Mouse (Mus musculus) forebrain, embryonic 12.5 days (tissue): ENCODE data around the gene Fggy. TPM values are rescaled to one million over a fixed set of nuclear protein-coding genes. Genes with fewer than 3 reads are reported as not detected.

Experiments
- ATAC-seq: fragments of 200-750 bp; cut with Nextera tagmentation; 2 replicates; pipeline ENCODE4 v1.8.0; 2017; ENCODE audit warnings: moderate TSS enrichment; ENCODE audit not compliant: low FRiP score
- H3K27ac ChIP-seq: fragments of 300-500 bp; sonication (generic); 2 replicates; pipeline ENCODE4 v1.5.1; 2016; ENCODE audit warnings: mild to moderate bottlenecking
- H3K27me3 ChIP-seq: fragments of 300-500 bp; sonication (generic); 2 replicates; pipeline ENCODE4 v1.6.1; 2016; ENCODE audit warnings: mild to moderate bottlenecking
- H3K36me3 ChIP-seq: fragments of 300-500 bp; sonication (generic); replicated peaks from 2 replicates; pipeline ENCODE4 v1.6.1; 2016; ENCODE audit warnings: mild to moderate bottlenecking
- H3K4me1 ChIP-seq: fragments of 300-500 bp; sonication (generic); 2 replicates; pipeline ENCODE4 v1.6.1; 2016
- H3K4me2 ChIP-seq: fragments of 300-500 bp; sonication (generic); 2 replicates; pipeline ENCODE4 v1.6.1; 2016; ENCODE audit warnings: mild to moderate bottlenecking, moderate library complexity
- H3K4me3 ChIP-seq: fragments of 300-500 bp; sonication (generic); replicated peaks from 2 replicates; pipeline ENCODE4 v1.5.1; 2016; ENCODE audit warnings: mild to moderate bottlenecking
- H3K9ac ChIP-seq: fragments of 300-500 bp; sonication (generic); 2 replicates; pipeline ENCODE4 v1.6.1; 2016; ENCODE audit warnings: mild to moderate bottlenecking
- H3K9me3 ChIP-seq: fragments of 300-500 bp; sonication (generic); 2 replicates; pipeline ENCODE4 v1.6.1; 2016
- WGBS: fragments of 180-500 bp; shearing (Covaris S2); methylation state at CpG from one replicate; pipeline ENCODE4 v1.1.7; 2016; 5-methylcytosine and 5-hydroxymethylcytosine counted together
- polyA plus RNA-seq: library from polyadenylated mRNA; unstranded; fragments of >200 nt; fragmentation: Nextera tagmentation; extraction: Ambion mirVana; gene quantifications from 2 replicates; pipeline ENCODE4 v1.2.1, GENCODE M21; 2016

The Fggy gene
- polyA plus RNA-seq, 1 experiment from 2014 or later = 7.7 TPM

- Histone ChIP-seq H3K9me3 (no peaks in the 10 kb centered on the region), H3K4me2 (no peak overlapping the region), H3K4me1 (peaks cover 13% of the 10 kb centered on the region; the same call in 1 of the 2 replicates), H3K9ac (no peak overlapping the region), H3K4me3 (no peak overlapping the region), H3K36me3 (no peaks in the 10 kb centered on the region), H3K27me3 (no peaks in the 10 kb centered on the region), H3K27ac (no peak overlapping the region)
- no peak for ATAC-seq
- WGBS = 92% methylated on average over 5 of the region's 5 CpGs
These were observed 304.4 kb downstream of the Fggy start for GRCm38 (mm10) chr4:95861741-95862155.

GRCm38 (mm10) chr4:95862276-95862675, 305.0 kb downstream of the Fggy start:
- no peaks in the 10 kb centered on the region for H3K36me3 ChIP-seq
- no peak overlapping the region for H3K4me2 ChIP-seq
- H3K27ac ChIP-seq = no peak overlapping the region
- ATAC-seq = no peak
- 81% methylated on average over 7 of the region's 7 CpGs for WGBS
- H3K9me3 ChIP-seq = no peaks in the 10 kb centered on the region
- H3K9ac ChIP-seq = no peak overlapping the region
- H3K4me3 ChIP-seq = no peak overlapping the region
- peaks cover 13% of the 10 kb centered on the region; the same call in 1 of the 2 replicates for H3K4me1 ChIP-seq
- H3K27me3 ChIP-seq = no peaks in the 10 kb centered on the region

DNA sequence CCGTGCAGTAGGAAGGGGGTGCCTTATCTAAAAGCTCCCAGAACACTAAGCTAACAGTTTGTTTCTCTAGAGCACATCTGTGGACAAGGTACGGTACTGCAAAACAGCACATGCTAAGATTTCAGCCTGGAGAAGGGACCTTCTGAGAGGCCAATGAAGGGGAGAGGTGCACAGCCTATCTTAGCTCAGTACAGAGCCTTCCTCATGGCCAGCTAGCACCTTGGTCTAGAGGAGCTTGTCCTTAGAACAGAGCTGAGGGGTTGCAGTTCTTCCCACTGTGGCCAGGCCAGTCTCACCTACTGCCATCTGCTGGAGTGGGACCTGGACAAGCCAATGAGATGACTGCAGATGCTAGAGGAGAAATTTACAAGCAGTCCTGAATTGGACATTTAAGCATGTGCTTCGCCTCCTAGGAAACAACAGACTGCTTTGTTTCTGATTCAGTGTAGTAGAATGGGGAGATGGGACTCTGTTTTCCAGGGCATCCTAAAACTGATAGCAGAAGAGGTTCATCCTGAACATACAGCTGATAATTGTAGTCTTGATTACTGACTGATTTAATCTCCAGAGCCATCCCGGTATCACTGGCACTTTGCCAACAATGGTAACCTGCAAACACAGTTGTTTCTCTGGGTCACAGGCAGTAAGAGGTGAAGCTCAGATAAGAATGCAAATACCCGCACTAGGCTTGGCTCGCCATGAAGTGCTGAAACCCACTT, 305.6 kb downstream of the Fggy start:
- Histone ChIP-seq H3K27me3 (no peaks in the 10 kb centered on the region), H3K27ac (no peak overlapping the region), H3K4me3 (no peak overlapping the region), H3K9ac (no peak overlapping the region), H3K4me1 (peaks cover 13% of the 10 kb centered on the region; the same call in 1 of the 2 replicates), H3K36me3 (no peaks in the 10 kb centered on the region), H3K4me2 (no peak overlapping the region), H3K9me3 (no peaks in the 10 kb centered on the region)
- 0 out of 2 replicates have a peak, but pooled peaks have one; percentile 51 for ATAC-seq
- WGBS = 76% methylated on average over 6 of the region's 6 CpGs

GRCm38 (mm10) chr4:95863500-95863803, 306.1 kb downstream of the Fggy start:
- no peak for ATAC-seq
- WGBS = 87% methylated on average over 3 of the region's 3 CpGs

DNA sequence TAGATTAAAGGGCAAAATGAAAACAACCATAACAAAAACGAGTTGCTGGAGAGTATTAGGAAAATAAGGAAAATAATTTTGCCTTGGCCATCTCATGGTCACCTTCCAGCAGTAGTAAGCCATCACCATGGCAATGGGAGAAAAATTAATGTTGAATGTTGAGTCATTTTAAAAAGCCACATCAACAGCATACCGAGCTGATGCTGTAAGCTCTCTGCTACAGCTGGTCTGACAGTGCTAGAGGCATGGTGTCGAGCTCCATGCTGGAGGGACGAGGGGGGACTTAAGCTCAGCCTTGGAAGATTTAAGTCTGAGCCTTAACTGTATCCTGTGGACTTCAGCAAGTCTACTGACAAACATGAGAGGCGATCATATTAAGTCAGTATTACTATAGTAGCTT, 307.9 kb downstream of the Fggy start:
- peaks cover 15% of the 10 kb centered on the region for H3K4me1 ChIP-seq
- ATAC-seq = no peak
- no peaks in the 10 kb centered on the region for H3K36me3 ChIP-seq
- H3K4me3 ChIP-seq = no peak overlapping the region
- H3K9ac ChIP-seq = no peak overlapping the region
- no peaks in the 10 kb centered on the region for H3K9me3 ChIP-seq
- no peaks in the 10 kb centered on the region for H3K27me3 ChIP-seq
- WGBS = 87% methylated on average over 5 of the region's 5 CpGs
- no peak overlapping the region for H3K4me2 ChIP-seq
- no peak overlapping the region for H3K27ac ChIP-seq

More at GRCm38 (mm10) chr4:95863500-95863803, 306.1 kb downstream of the Fggy start:
- no peaks in the 10 kb centered on the region for H3K9me3 ChIP-seq
- H3K36me3 ChIP-seq = no peaks in the 10 kb centered on the region
- peaks cover 13% of the 10 kb centered on the region; the same call in 1 of the 2 replicates for H3K4me1 ChIP-seq
- H3K9ac ChIP-seq = no peak overlapping the region
- H3K4me3 ChIP-seq = no peak overlapping the region
- H3K27me3 ChIP-seq = no peaks in the 10 kb centered on the region
- no peak overlapping the region for H3K4me2 ChIP-seq
- no peak overlapping the region for H3K27ac ChIP-seq

DNA sequence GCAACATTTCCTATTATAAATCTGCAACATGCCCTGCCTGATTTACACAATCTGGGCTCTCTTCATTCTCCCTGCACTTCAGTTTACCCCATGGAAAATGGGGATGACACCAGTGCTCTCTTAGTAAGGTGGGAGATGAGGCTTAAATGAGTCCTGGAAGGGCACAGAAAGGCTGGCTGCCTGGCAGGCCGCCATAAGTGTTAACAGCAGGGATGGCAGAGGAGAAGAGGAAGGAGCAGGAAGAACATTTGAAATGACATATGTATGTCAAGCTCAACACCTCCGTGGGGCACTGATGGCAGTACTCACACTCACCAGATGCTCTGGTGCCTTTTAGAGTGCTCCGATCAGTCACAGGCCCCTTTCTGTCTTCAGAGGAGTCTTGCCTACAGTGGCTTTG, 308.6 kb downstream of the Fggy start:
- H3K4me3 ChIP-seq = no peak overlapping the region

DNA sequence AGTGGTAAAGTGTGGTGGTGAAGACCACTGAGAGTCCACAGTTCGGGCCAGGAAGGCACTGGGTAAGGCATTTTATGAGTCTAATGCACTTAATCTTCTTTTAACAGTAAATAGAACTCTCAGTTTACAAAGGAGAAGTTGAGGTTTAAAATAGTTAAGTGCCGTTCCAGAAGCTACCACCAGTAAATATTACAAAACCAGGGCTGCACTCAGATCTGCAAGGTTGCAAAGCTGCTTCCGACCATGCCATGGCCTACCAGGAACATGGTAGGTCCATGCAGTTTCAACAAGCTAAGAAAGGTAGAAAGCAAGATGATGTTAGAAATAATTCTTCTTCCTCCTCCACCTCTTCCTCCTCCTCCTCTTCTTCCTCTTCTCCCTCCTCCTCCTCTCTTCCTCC, 309.8 kb downstream of the Fggy start:
- H3K9me3 ChIP-seq = no peaks in the 10 kb centered on the region
- H3K36me3 ChIP-seq = no peaks in the 10 kb centered on the region
- H3K9ac ChIP-seq = no peak overlapping the region
- WGBS = over 99% methylated on average over 3 of the region's 3 CpGs
- H3K4me3 ChIP-seq = no peak overlapping the region
- no peak overlapping the region for H3K4me2 ChIP-seq
- peaks cover 11% of the 10 kb centered on the region for H3K4me1 ChIP-seq
- H3K27me3 ChIP-seq = no peaks in the 10 kb centered on the region
- ATAC-seq = no peak
- H3K27ac ChIP-seq = no peak overlapping the region

More for the DNA sequence above, 308.6 kb downstream of the Fggy start:
- WGBS = 89% methylated on average over 3 of the region's 3 CpGs
- no peaks in the 10 kb centered on the region for H3K27me3 ChIP-seq
- no peak for ATAC-seq
- H3K4me1 ChIP-seq = peaks cover 11% of the 10 kb centered on the region
- H3K36me3 ChIP-seq = no peaks in the 10 kb centered on the region
- H3K9ac ChIP-seq = no peak overlapping the region
- H3K9me3 ChIP-seq = no peaks in the 10 kb centered on the region
- H3K27ac ChIP-seq = no peak overlapping the region
- H3K4me2 ChIP-seq = no peak overlapping the region

DNA sequence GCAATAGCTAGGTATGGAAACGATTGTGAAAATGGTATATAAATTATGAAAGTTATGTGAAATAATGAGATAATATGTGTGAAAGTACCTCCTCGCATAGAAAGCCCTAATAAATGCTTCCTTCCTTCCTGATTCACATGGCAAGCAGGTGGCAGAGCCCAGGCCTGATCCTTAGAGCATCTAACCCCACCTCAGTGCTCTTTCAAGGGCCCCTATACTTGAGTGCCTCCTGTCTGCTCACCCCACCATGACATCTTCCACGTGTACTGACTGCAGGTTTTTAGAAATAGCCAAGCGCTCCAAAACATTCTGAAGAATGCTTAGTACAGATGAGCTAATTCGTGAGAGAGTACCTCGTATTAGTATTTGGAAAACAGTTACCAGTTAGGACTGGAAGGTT, 311.0 kb downstream of the Fggy start:
- no peak overlapping the region for H3K9ac ChIP-seq
- no peaks in the 10 kb centered on the region for H3K27me3 ChIP-seq
- H3K4me3 ChIP-seq = no peak overlapping the region
- no peak for ATAC-seq
- WGBS = 77% methylated on average over 6 of the region's 6 CpGs
- H3K9me3 ChIP-seq = no peaks in the 10 kb centered on the region
- no peaks in the 10 kb centered on the region for H3K36me3 ChIP-seq
- H3K4me2 ChIP-seq = no peak overlapping the region
- H3K4me1 ChIP-seq = peaks cover 3% of the 10 kb centered on the region; the same call in 1 of the 2 replicates
- no peak overlapping the region for H3K27ac ChIP-seq

- H3K9ac ChIP-seq = no peak overlapping the region
- ATAC-seq = 0 out of 2 replicates have a peak, but pooled peaks have one; percentile 49
- no peak overlapping the region for H3K27ac ChIP-seq
- H3K4me3 ChIP-seq = no peak overlapping the region
- H3K4me1 ChIP-seq = peaks cover 3% of the 10 kb centered on the region; the same call in 1 of the 2 replicates
- 34% methylated on average over 6 of the region's 6 CpGs for WGBS
- H3K9me3 ChIP-seq = no peaks in the 10 kb centered on the region
- H3K27me3 ChIP-seq = no peaks in the 10 kb centered on the region
- H3K36me3 ChIP-seq = no peaks in the 10 kb centered on the region
- no peak overlapping the region for H3K4me2 ChIP-seq
These were observed 314.0 kb downstream of the Fggy start for GRCm38 (mm10) chr4:95871216-95871881.

DNA sequence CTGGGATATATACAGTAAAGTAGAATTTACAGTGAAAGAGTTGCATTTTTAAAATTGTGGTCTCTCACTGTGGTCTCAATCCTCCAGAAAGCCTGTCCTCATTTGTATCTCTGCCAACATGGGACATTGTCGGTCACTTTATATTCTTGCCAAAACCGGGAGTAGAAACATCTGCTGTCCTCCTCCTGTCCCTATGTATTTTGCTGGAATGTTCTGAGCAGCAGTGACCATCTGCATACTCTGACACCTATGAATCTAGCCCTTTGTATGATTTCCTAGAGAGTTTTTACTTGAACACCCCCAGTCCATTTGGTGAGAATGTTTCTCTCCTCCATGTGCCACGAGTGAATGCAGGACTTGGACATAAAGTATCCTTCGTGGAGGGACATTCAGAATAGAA, 318.6 kb downstream of the Fggy start:
- peaks cover 4% of the 10 kb centered on the region; the same call in 1 of the 2 replicates for H3K4me1 ChIP-seq
- no peaks in the 10 kb centered on the region for H3K36me3 ChIP-seq
- no peak for ATAC-seq
- no peaks in the 10 kb centered on the region for H3K27me3 ChIP-seq
- H3K9ac ChIP-seq = no peak overlapping the region
- 88% methylated on average over 4 of the region's 4 CpGs for WGBS
- no peak overlapping the region for H3K4me2 ChIP-seq
- no peak overlapping the region for H3K27ac ChIP-seq
- no peaks in the 10 kb centered on the region for H3K9me3 ChIP-seq
- no peak overlapping the region for H3K4me3 ChIP-seq

DNA sequence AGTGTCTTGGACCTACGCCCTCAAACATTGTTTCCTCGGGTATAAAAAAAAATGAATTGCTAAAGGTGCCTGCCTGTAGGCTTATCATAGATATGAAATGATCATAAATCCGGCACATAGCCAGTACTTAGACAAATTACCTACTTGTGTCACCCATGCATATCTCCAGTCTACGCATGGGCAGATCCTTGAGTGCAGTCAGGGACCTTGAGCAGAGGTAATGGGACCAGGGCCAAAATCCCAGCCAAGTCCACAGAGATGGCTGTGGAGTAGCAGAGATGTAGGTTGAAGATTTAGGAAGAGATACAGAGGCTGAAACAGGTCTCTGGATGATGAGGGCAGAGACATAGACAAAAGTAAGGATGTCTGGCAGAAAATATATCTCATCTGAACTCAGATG, 320.1 kb downstream of the Fggy start:
- Histone ChIP-seq H3K36me3 (no peaks in the 10 kb centered on the region), H3K4me3 (no peak overlapping the region), H3K9me3 (no peaks in the 10 kb centered on the region), H3K9ac (no peak overlapping the region), H3K4me1 (peaks cover 4% of the 10 kb centered on the region; the same call in 1 of the 2 replicates), H3K27ac (no peak overlapping the region), H3K27me3 (no peaks in the 10 kb centered on the region), H3K4me2 (no peak overlapping the region)
- no peak for ATAC-seq
- 92% methylated on average over 4 of the region's 4 CpGs for WGBS

- Histone ChIP-seq H3K9me3 (no peaks in the 10 kb centered on the region), H3K27ac (no peak overlapping the region), H3K4me2 (no peak overlapping the region), H3K36me3 (no peaks in the 10 kb centered on the region), H3K9ac (no peak overlapping the region), H3K27me3 (no peaks in the 10 kb centered on the region), H3K4me3 (no peak overlapping the region), H3K4me1 (peaks cover 4% of the 10 kb centered on the region; the same call in 1 of the 2 replicates)
- WGBS = 48% methylated on average over 4 of the region's 4 CpGs
- ATAC-seq = no peak
These were observed 324.5 kb downstream of the Fggy start for GRCm38 (mm10) chr4:95881751-95882350.
